Mouse (Mus musculus): ENCODE measurements around the gene C1ql2. TPM values are rescaled to one million over a fixed set of nuclear protein-coding genes. Genes with fewer than 3 reads are reported as not detected.
A peak's percentile ranks its signal among the peaks of the same experiment; 100 is the strongest.

Gene C1ql2
- polyA plus RNA-seq, 2 experiments: 0.03 TPM; not detected in 1

DNA sequence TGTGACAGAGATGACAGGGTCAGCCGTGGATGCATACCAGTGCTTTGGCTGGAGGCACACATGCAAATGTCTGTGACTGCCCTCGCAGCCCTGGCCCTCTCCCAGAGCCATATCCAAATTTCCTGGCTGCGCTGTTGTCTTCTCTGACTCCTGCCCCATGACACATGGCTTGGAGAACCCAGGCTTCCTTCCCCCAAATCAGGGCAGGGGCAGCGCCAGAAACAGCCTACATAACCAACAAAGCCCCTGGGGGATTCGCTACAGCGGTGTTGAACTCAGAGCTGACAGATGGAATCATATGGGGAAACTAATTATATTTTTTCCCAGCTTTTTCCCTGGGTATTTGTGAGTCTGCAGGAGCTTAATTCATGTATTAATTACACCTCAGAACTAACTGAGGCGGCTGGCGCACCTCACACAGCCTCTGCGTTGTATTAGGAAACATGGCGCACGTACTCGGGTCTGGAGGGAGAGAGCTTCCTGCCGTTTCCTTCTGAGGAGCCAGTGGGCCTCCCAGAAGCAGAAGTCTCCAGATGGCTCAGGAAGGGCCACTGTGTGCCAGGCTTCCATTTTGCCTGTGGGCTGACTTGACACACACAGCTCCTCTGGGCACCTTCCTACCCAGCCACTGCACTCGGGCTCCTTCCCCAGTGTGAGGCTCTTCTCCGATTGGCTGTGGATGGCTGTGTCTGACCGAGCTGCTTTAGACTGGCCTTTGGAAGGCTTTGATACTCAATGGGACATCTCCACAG, 18.9 kb upstream of the C1ql2 start:
- no peak for DNase-seq (ENCODE audit: low spot score)
- H3K4me2 ChIP-seq (replicated peaks; ENCODE audit: low read depth, low read length, severe bottlenecking): no peak overlapping the region
- no peaks in the 10 kb centered on the region for H3K9me3 ChIP-seq (ENCODE audit: control insufficient read depth, low read length)
- no peak overlapping the region for H3K4me3 ChIP-seq (replicated peaks; ENCODE audit: low read length)
- no peaks in the 10 kb centered on the region for H3K27me3 ChIP-seq (ENCODE audit: control insufficient read depth, insufficient read depth, low read length)
- WGBS: 75% methylated on average over 16 of the region's 16 CpGs
- TF ChIP-seq POLR2A (IDR thresholded peaks at IDR 0.05; ENCODE audit: borderline replicate concordance, extremely low read depth, insufficient read depth, insufficient read length): no peak
- no peak for ATAC-seq (ENCODE audit: low FRiP score, low read depth)
- no peaks in the 10 kb centered on the region for H3K36me3 ChIP-seq (ENCODE audit: control insufficient read depth, insufficient read depth, low read length)
- no peak overlapping the region for H3K9ac ChIP-seq (ENCODE audit: low read depth, low read length, severe bottlenecking)
- no peaks in the 10 kb centered on the region for H3K4me1 ChIP-seq (ENCODE audit: control insufficient read depth, insufficient read depth, low read length)
- no peak overlapping the region for H3K27ac ChIP-seq (replicated peaks; ENCODE audit: low read depth, low read length)

DNA sequence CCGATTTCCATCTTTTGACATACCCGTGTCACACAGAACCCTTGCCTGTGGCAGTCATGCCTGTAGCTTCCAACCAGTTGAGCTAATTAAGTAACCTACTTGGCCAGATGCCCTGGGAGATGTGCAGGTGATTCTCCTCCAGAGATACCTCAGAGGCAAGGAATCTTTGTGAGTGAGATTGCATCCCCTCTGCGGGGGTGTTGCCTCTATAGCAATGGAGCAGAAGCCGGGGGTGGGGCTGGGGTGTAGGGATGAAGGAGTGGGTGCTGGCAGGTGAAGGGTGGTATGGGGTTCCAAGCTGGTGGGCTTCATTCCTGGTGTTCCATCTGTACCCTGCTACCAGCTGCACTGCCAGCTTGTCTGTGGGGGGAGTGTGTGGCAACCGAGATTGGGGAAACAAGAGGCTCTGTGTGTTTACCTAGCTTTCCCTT, 17.2 kb upstream of the C1ql2 start:
- Histone ChIP-seq H3K27me3 (ENCODE audit: control insufficient read depth, insufficient read depth, low read length) (no peaks in the 10 kb centered on the region), H3K9ac (ENCODE audit: low read depth, low read length, severe bottlenecking) (no peak overlapping the region), H3K36me3 (ENCODE audit: control insufficient read depth, insufficient read depth, low read length) (no peaks in the 10 kb centered on the region), H3K4me1 (ENCODE audit: control insufficient read depth, insufficient read depth, low read length) (no peaks in the 10 kb centered on the region), H3K27ac (replicated peaks; ENCODE audit: low read depth, low read length) (no peak overlapping the region), H3K4me3 (replicated peaks; ENCODE audit: low read length) (no peak overlapping the region), H3K9me3 (ENCODE audit: control insufficient read depth, low read length) (no peaks in the 10 kb centered on the region), H3K4me2 (replicated peaks; ENCODE audit: low read depth, low read length, severe bottlenecking) (no peak overlapping the region)
- 84% methylated on average over 5 of the region's 5 CpGs for WGBS
- ATAC-seq (ENCODE audit: low FRiP score, low read depth) (no peak), DNase-seq (ENCODE audit: low spot score) (no peak)
- no peak for TF ChIP-seq POLR2A (IDR thresholded peaks at IDR 0.05; ENCODE audit: borderline replicate concordance, extremely low read depth, insufficient read depth, insufficient read length)

DNA sequence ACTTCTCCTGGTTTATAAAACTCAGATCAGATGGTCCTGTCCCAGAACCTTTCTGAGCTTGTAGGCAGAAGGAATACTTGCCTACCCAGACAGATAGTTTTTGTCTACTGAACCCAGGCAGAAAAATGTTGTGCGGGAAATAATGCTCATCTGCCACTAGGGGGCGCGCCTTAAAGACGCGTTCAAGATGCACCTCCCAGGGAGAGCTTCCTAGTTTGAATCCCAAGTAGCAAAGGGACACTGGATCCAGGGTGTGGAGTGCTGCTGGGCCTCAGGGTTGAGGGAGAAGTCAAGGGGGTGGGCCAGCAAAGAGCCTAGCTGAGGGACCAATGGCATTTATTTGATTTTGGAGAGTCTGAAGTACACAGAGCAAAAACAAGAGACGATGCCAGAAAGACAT, 12.7 kb upstream of the C1ql2 start:
- Histone ChIP-seq H3K27ac (replicated peaks; ENCODE audit: low read depth, low read length) (no peak overlapping the region), H3K9me3 (ENCODE audit: control insufficient read depth, low read length) (no peaks in the 10 kb centered on the region), H3K4me3 (replicated peaks; ENCODE audit: low read length) (no peak overlapping the region), H3K27me3 (ENCODE audit: control insufficient read depth, insufficient read depth, low read length) (no peaks in the 10 kb centered on the region), H3K36me3 (ENCODE audit: control insufficient read depth, insufficient read depth, low read length) (no peaks in the 10 kb centered on the region), H3K9ac (ENCODE audit: low read depth, low read length, severe bottlenecking) (no peak overlapping the region), H3K4me2 (replicated peaks; ENCODE audit: low read depth, low read length, severe bottlenecking) (no peak overlapping the region), H3K4me1 (ENCODE audit: control insufficient read depth, insufficient read depth, low read length) (no peaks in the 10 kb centered on the region)
- DNase-seq (ENCODE audit: low spot score) (peak; percentile 39), ATAC-seq (ENCODE audit: low FRiP score, low read depth) (no peak)
- no peak for TF ChIP-seq POLR2A (IDR thresholded peaks at IDR 0.05; ENCODE audit: borderline replicate concordance, extremely low read depth, insufficient read depth, insufficient read length)
- 19% methylated on average over 6 of the region's 6 CpGs for WGBS

DNA sequence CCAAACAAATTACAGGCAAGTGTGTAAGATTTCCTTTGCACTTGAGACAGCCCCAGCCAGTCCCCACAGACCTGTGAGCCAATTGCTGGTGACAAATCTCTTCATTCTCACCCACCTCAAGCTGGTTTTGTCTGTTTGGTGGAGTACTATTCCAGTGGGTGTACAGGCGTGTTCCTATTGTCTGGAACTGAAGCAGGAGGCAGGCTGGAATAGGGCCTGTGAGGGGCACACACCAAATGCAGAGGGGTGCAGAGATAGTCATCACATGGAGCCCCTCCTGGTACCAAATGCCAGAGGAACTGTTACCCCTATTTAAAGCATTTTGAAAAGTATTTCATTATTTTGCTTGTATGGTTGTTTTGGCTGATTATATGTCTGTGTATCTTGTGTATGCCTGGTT, 12.2 kb upstream of the C1ql2 start:
- TF ChIP-seq POLR2A (IDR thresholded peaks at IDR 0.05; ENCODE audit: borderline replicate concordance, extremely low read depth, insufficient read depth, insufficient read length): no peak
- Histone ChIP-seq H3K9me3 (ENCODE audit: control insufficient read depth, low read length) (no peaks in the 10 kb centered on the region), H3K4me3 (replicated peaks; ENCODE audit: low read length) (no peak overlapping the region), H3K9ac (ENCODE audit: low read depth, low read length, severe bottlenecking) (no peak overlapping the region), H3K4me2 (replicated peaks; ENCODE audit: low read depth, low read length, severe bottlenecking) (no peak overlapping the region), H3K36me3 (ENCODE audit: control insufficient read depth, insufficient read depth, low read length) (no peaks in the 10 kb centered on the region), H3K4me1 (ENCODE audit: control insufficient read depth, insufficient read depth, low read length) (no peaks in the 10 kb centered on the region), H3K27me3 (ENCODE audit: control insufficient read depth, insufficient read depth, low read length) (no peaks in the 10 kb centered on the region), H3K27ac (replicated peaks; ENCODE audit: low read depth, low read length) (no peak overlapping the region)
- ATAC-seq (ENCODE audit: low FRiP score, low read depth) (no peak), DNase-seq (ENCODE audit: low spot score) (no peak)
- 71% methylated on average over 1 of the region's 1 CpGs for WGBS

DNA sequence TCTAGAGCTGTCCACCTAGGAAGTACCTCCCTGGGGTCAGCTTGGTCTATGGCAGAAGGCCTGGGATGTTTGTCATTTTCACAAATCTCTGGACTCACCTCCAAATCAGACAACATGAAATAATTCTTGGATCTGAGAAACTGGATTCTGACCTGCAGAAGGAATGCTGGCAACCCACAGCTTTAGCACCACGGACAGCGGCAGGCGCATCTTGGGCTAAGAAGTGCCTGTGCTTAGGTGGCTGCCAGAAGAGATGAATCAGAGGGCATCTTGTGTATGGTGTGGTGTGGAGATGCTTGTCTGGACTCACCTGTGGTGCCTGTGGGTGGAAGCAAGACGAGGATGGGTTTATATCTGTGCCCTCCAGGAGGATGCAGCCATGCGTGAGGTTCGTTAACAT, 8.5 kb upstream of the C1ql2 start:
- Histone ChIP-seq H3K9me3 (ENCODE audit: control insufficient read depth, low read length) (no peaks in the 10 kb centered on the region), H3K4me2 (replicated peaks; ENCODE audit: low read depth, low read length, severe bottlenecking) (no peak overlapping the region), H3K4me1 (ENCODE audit: control insufficient read depth, insufficient read depth, low read length) (no peaks in the 10 kb centered on the region), H3K9ac (ENCODE audit: low read depth, low read length, severe bottlenecking) (no peak overlapping the region), H3K27ac (replicated peaks; ENCODE audit: low read depth, low read length) (no peak overlapping the region), H3K36me3 (ENCODE audit: control insufficient read depth, insufficient read depth, low read length) (no peaks in the 10 kb centered on the region), H3K27me3 (ENCODE audit: control insufficient read depth, insufficient read depth, low read length) (no peaks in the 10 kb centered on the region), H3K4me3 (replicated peaks; ENCODE audit: low read length) (no peak overlapping the region)
- ATAC-seq (ENCODE audit: low FRiP score, low read depth): no peak
- no peak for TF ChIP-seq POLR2A (IDR thresholded peaks at IDR 0.05; ENCODE audit: borderline replicate concordance, extremely low read depth, insufficient read depth, insufficient read length)
- DNase-seq (ENCODE audit: low spot score): peak; percentile 77
- 34% methylated on average over 6 of the region's 6 CpGs for WGBS
